Mouse (Mus musculus) mesoderm, embryonic 11.5 days (tissue): ENCODE data around the gene Olfr913.

ENCODE experiments used
- DNase-seq: peaks from one replicate; pipeline ENCODE4 v3.0.0-alpha.2; 2012; ENCODE audit warnings: low read depth, low spot score

Gene Olfr913

GRCm38 (mm10) chr9:38592459-38592858 is at the start of gene Olfr913:
Gene Olfr913 (plus strand): TSS chr9:38592759.
- no peak for DNase-seq

GRCm38 (mm10) chr9:38579878-38580277 is 12.7 kb upstream of the Olfr913 start, which contains the start of gene Olfr912:
Gene Olfr912 (plus strand): TSS chr9:38580178.
- DNase-seq: no peak

GRCm38 (mm10) chr9:38591056-38591455 is 1.5 kb upstream of the Olfr913 start:
- DNase-seq: no peak

GRCm38 (mm10) chr9:38604802-38605201 is 12.2 kb downstream of the Olfr913 start, which contains the start of gene Olfr914:
Gene Olfr914 (plus strand): TSS chr9:38605102.
- no peak for DNase-seq

GRCm38 (mm10) chr9:38632406-38632805 is 39.8 kb downstream of the Olfr913 start:
- no peak for DNase-seq
